Mouse (Mus musculus): ENCODE results near the gene Tbc1d4. TPM values are rescaled to one million over a fixed set of nuclear protein-coding genes. Genes with fewer than 3 reads are reported as not detected.

Tbc1d4 gene
- polyA plus RNA-seq, 1 experiment from 2014 or later, result 8.5 TPM

DNA sequence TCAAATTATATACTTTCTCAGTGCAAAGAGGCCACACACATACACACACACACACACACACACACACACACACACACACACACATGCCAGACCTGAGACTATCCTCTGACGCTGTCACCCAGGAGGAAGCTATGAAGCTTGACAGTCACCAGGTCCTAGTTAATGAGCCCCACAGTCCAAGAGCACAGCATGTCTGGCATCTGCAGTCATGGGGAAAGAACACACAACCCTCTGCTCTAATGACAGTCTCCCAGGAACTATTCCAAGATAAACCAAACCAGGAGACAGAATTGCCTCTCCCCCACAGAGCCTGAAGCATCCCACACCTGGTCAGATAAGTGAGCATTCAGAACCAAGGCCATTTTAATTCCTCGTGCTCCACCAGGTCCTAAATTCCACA is 71.1 kb downstream of the Tbc1d4 start:
- ATAC-seq, result no peak
- no peaks in the 10 kb centered on the region for H3K27me3 ChIP-seq (replicated peaks; ENCODE audit: insufficient read depth, low read length)
- H3K4me2 ChIP-seq (replicated peaks; ENCODE audit: low read depth, low read length), result no peak overlapping the region
- no peak overlapping the region for H3K4me3 ChIP-seq (ENCODE audit: low read depth, low read length)
- H3K36me3 ChIP-seq (ENCODE audit: insufficient read depth, low read length), result no peaks in the 10 kb centered on the region
- TF ChIP-seq EP300 (IDR thresholded peaks at IDR 0.05) (no peak), CTCF (IDR thresholded peaks at IDR 0.05) (no peak)
- 73% methylated on average over 2 of the region's 2 CpGs for WGBS
- no peak for DNase-seq (ENCODE audit: low spot score)
- no peaks in the 10 kb centered on the region; the same call in 1 of the 2 replicates for H3K4me1 ChIP-seq (ENCODE audit: insufficient read depth, low read depth, low read length)
- H3K27ac ChIP-seq (ENCODE audit: low read length), result no peak overlapping the region
- H3K9me3 ChIP-seq (ENCODE audit: low read length), result no peaks in the 10 kb centered on the region
- H3K9ac ChIP-seq (replicated peaks; ENCODE audit: low read depth), result no peak overlapping the region

DNA sequence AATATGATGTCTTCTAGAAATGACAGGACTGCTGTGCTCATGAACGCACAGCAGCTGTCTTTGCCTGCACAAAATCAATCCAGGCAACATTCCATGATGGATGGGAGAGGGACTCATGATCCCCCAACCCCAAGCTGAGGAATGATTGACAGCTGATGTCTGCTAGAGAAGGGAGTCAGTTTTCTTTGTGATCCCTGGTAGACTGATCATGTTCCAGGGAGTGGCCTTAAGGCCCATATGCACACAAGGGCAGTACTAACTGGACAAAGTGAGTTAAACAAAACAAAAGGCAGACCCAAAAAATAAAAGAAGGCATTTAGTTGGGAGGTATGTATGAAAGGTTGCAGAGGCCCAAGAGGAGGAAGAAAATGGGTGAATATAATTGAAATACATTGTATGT is 71.6 kb downstream of the Tbc1d4 start:
- H3K4me3 ChIP-seq (ENCODE audit: low read depth, low read length), result no peak overlapping the region
- DNase-seq (ENCODE audit: low spot score) (no peak), ATAC-seq (no peak)
- H3K4me2 ChIP-seq (replicated peaks; ENCODE audit: low read depth, low read length), result no peak overlapping the region
- no peak overlapping the region for H3K9ac ChIP-seq (replicated peaks; ENCODE audit: low read depth)
- H3K9me3 ChIP-seq (ENCODE audit: low read length), result no peaks in the 10 kb centered on the region
- no peaks in the 10 kb centered on the region for H3K27me3 ChIP-seq (replicated peaks; ENCODE audit: insufficient read depth, low read length)
- no peak for TF ChIP-seq EP300 (IDR thresholded peaks at IDR 0.05)
- no peak for TF ChIP-seq CTCF (IDR thresholded peaks at IDR 0.05)
- no peaks in the 10 kb centered on the region for H3K36me3 ChIP-seq (ENCODE audit: insufficient read depth, low read length)
- no peak overlapping the region for H3K27ac ChIP-seq (ENCODE audit: low read length)
- H3K4me1 ChIP-seq (ENCODE audit: insufficient read depth, low read depth, low read length), result no peaks in the 10 kb centered on the region; the same call in 1 of the 2 replicates
- 88% methylated on average over 1 of the region's 1 CpGs for WGBS

DNA sequence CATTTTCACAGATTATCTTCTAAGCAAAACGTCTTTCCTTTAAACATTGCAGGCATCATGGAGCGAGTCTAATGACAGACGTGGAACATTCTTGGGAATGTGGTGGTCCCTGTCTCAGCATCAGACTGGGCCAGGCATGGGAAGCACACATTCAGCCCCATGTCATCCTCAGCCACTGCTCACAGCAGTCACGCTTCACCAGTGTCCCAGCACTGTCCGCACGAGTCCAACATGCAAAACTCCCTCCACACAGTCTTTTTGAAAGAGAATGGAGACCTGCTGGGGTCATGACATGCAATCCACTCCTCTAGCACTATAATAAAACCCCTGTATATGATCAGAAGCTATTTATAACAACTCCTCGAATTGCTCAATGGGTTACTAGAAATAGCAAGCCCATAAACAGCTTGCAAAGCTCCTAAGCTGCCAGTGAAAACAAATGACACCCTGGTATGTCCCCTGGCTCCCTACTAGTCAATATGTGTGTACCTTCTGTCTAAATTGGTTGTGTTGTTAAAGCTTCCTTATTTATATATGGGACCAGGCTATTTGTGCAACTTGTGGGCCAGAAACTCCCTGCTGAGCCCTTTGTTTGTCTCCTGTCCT is 76.8 kb downstream of the Tbc1d4 start:
- no peak overlapping the region for H3K9ac ChIP-seq (replicated peaks; ENCODE audit: low read depth)
- no peak for TF ChIP-seq EP300 (IDR thresholded peaks at IDR 0.05)
- TF ChIP-seq CTCF (IDR thresholded peaks at IDR 0.05), result no peak
- H3K27ac ChIP-seq (ENCODE audit: low read length), result no peak overlapping the region
- no peaks in the 10 kb centered on the region for H3K4me1 ChIP-seq (ENCODE audit: insufficient read depth, low read depth, low read length)
- no peaks in the 10 kb centered on the region for H3K27me3 ChIP-seq (replicated peaks; ENCODE audit: insufficient read depth, low read length)
- peak; percentile 47 for DNase-seq (ENCODE audit: low spot score)
- H3K9me3 ChIP-seq (ENCODE audit: low read length), result no peaks in the 10 kb centered on the region
- ATAC-seq, result peak; percentile 50; the same call in 1 of the 2 replicates
- no peak overlapping the region for H3K4me3 ChIP-seq (ENCODE audit: low read depth, low read length)
- WGBS, result 46% methylated on average over 7 of the region's 7 CpGs
- H3K36me3 ChIP-seq (ENCODE audit: insufficient read depth, low read length), result no peaks in the 10 kb centered on the region
- no peak overlapping the region for H3K4me2 ChIP-seq (replicated peaks; ENCODE audit: low read depth, low read length)

DNA sequence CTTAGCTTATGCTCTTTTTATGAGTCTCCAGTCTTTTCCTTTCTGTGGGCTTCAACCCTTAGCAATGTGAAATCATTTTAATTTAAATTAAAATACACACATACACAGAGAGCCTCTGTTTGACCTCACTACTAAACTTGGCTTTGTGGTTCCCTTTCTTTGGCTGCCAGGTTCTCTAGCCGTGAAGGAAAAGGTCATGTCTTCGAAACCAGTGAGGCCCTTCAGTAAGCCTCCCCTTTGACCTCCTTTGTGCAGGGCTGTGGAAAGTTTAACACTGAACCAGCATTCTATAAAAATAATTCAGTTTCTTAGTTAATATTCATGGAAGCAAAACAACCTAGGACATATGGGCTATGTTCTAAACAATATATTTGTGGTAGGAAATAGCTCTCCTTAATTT is 78.5 kb downstream of the Tbc1d4 start:
- Histone ChIP-seq H3K9ac (replicated peaks; ENCODE audit: low read depth) (no peak overlapping the region), H3K4me2 (replicated peaks; ENCODE audit: low read depth, low read length) (no peak overlapping the region), H3K4me3 (ENCODE audit: low read depth, low read length) (no peak overlapping the region), H3K27ac (ENCODE audit: low read length) (no peak overlapping the region), H3K36me3 (ENCODE audit: insufficient read depth, low read length) (no peaks in the 10 kb centered on the region), H3K27me3 (replicated peaks; ENCODE audit: insufficient read depth, low read length) (no peaks in the 10 kb centered on the region), H3K4me1 (ENCODE audit: insufficient read depth, low read depth, low read length) (no peaks in the 10 kb centered on the region), H3K9me3 (ENCODE audit: low read length) (no peaks in the 10 kb centered on the region)
- 75% methylated on average over 2 of the region's 2 CpGs for WGBS
- no peak for DNase-seq (ENCODE audit: low spot score)
- no peak for ATAC-seq
- TF ChIP-seq EP300 (IDR thresholded peaks at IDR 0.05) (no peak), CTCF (IDR thresholded peaks at IDR 0.05) (no peak)

DNA sequence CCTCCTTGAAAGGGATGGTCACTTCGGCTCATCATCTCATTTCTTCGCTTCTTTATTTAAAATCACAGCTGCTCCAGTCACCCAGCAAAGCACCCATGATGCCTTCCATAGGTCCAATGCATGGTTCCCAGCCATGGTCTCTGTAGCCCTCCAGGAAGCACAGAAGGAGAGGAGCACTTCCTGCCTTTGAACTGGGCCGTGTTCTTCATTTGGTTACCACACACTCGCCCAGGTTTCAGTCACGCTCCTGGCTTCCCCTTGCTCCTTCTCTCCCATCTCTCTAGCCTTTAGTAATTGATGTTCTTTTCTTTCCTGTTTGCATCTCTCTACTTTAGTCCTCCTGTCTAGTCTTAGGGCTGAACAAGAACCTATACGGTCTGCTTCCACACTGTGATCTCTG is 79.8 kb downstream of the Tbc1d4 start:
- Histone ChIP-seq H3K9me3 (ENCODE audit: low read length) (no peaks in the 10 kb centered on the region), H3K27me3 (replicated peaks; ENCODE audit: insufficient read depth, low read length) (no peaks in the 10 kb centered on the region), H3K9ac (replicated peaks; ENCODE audit: low read depth) (no peak overlapping the region), H3K27ac (ENCODE audit: low read length) (no peak overlapping the region), H3K4me1 (ENCODE audit: insufficient read depth, low read depth, low read length) (no peaks in the 10 kb centered on the region), H3K4me3 (ENCODE audit: low read depth, low read length) (no peak overlapping the region), H3K36me3 (ENCODE audit: insufficient read depth, low read length) (no peaks in the 10 kb centered on the region), H3K4me2 (replicated peaks; ENCODE audit: low read depth, low read length) (no peak overlapping the region)
- DNase-seq (ENCODE audit: low spot score), result no peak
- no peak for ATAC-seq
- TF ChIP-seq CTCF (IDR thresholded peaks at IDR 0.05), result no peak
- no peak for TF ChIP-seq EP300 (IDR thresholded peaks at IDR 0.05)
- WGBS, result 84% methylated on average over 6 of the region's 6 CpGs

DNA sequence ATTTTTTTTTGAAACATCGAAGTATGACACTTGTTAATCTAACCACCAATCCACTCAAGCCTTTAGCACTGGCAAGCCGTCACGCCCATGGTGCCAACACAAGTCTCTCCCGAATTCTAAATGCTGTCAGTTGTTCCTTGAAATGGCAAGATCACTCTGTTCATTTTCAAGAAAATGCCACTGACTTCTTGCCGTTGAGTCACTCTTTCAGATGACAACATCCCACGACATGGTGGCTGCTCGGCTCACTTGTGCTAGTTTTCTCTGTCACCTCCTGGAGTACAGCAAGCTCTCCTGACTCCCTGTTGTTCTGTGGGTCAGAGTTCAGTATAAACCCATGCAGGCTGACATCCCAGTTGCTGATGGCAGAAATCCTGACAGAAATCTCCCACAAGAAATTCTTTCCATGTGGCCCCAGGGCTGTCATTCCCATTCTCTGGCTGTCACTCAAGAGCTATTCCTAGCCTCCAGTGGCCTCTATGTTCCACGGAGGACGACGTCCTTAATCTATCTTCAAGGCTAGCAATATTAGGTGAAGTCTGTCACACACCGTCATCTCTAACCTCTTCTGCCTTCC is 81.5 kb downstream of the Tbc1d4 start:
- ATAC-seq (no peak), DNase-seq (ENCODE audit: low spot score) (no peak)
- TF ChIP-seq EP300 (IDR thresholded peaks at IDR 0.05), result no peak
- no peak for TF ChIP-seq CTCF (IDR thresholded peaks at IDR 0.05)
- no peak overlapping the region for H3K4me3 ChIP-seq (ENCODE audit: low read depth, low read length)
- H3K27ac ChIP-seq (ENCODE audit: low read length), result no peak overlapping the region
- no peaks in the 10 kb centered on the region for H3K36me3 ChIP-seq (ENCODE audit: insufficient read depth, low read length)
- no peaks in the 10 kb centered on the region for H3K4me1 ChIP-seq (ENCODE audit: insufficient read depth, low read depth, low read length)
- H3K4me2 ChIP-seq (replicated peaks; ENCODE audit: low read depth, low read length), result no peak overlapping the region
- no peak overlapping the region for H3K9ac ChIP-seq (replicated peaks; ENCODE audit: low read depth)
- no peaks in the 10 kb centered on the region for H3K27me3 ChIP-seq (replicated peaks; ENCODE audit: insufficient read depth, low read length)
- H3K9me3 ChIP-seq (ENCODE audit: low read length), result no peaks in the 10 kb centered on the region
- WGBS, result 74% methylated on average over 11 of the region's 11 CpGs

Measured in lung, postnatal 0 days (tissue).